Mouse (Mus musculus): Measurements from ENCODE around the gene Myo10.
"Not testable (repeated sequence)": the region's sequence is repeated elsewhere in the genome, so short reads cannot be mapped to it uniquely, and the experiment has no call there.

Gene Myo10

DNA sequence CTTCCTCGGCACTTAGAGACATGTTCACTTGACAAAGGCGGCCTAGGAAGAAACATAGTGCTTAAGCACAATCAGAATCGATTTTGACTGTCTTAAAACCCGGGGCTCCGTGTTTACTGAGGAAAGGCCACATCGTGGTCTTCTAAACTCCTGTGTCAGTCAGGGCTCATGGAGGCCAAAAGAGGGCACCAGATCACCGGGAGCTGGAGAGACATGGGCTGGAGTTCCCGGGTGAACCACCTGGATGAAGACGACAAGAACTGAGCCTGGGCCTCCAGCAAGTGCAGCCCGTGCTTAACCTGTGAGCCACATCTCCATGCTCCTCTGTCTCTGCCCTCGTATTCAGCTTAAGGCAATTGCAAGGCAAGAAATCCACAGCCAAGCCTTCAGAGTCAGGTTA lies 71.4 kb downstream of the Myo10 start:
- DNase-seq, result peak in 1 of 2 experiments; percentile 57

DNA sequence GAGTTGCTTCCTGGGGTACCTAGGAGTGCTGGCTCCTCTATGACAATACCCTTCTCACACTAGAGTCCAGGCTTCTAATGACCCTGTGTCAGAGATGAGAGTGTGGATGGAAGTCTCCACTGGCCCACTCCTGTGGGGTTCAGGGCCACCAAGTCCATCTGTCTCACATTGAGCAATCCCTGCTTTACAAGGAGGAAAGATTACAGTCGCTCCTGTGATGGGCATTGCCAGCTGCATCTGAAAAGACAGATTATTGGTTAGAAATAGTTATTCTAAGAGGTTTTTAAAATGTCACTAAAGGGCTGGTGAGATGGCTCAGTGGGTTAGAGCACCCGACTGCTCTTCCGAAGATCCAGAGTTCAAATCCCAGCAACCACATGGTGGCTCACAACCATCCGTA lies 72.4 kb downstream of the Myo10 start:
- no peak for DNase-seq

DNA sequence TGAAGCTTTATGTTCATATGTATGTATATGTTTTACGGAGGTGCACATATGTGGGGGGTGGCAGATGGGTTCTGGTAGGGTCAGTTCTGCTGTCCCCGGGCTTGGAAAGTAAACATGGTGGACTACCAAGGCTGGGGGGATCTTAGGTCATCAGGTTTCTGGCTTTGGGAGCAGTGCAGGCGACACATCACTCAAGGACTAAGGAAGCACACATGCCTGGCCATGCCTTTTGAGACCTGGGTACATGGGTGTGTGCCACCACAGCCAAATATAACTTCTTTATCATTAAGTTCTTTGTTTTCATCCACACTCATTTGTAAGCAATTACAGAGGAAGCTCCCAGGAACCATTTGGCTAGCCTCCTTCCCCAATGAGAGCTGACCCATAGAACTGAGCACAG lies 72.9 kb downstream of the Myo10 start:
- DNase-seq, result no peak

DNA sequence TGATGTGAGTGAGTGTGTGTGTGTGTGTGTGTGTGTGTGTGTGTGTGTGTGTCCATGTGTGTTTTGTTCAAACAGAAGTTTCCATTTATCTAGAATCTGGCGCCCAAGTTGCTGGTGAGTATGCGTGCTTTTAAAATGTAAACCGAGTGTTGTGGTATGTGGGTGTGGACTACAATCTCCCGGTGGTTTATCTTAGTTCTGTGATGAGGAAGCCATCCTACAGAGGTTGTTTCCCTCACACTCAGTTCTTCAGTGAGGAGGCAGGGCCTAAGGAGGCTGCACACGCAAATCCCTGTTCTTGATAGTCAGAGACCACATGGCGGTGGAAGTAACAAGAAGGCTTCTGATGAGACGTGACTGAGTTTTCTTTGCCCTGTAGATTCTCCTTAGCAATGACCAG lies 73.6 kb downstream of the Myo10 start:
- DNase-seq, result no peak

- no peak for DNase-seq
Measured at GRCm38 (mm10) chr15:25696660-25697059, 74.3 kb downstream of the Myo10 start.

DNA sequence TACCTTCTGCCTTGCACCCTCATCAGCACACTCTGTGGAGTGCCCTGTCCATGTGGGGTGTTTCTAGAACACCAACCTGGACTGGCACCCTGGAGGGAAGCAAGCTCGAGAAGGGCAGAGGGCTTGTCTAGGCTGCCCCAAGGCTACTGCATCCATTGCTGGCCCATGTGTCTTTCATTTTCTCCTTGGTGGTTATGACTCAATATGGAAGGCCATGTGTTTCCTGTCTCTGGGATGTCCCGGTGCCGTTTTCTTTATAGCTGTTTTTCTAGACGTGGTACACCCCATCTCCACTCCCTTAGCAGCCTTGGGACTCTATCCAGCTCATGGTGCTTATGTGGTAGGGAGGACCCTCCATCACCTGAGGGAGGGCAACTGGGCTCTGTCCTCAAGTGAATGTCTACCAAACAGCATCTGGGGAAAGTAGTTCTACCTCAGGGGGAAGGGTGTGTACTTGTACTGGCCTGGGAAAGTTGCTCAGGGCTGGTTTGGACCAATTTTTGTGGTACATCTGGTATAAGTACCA lies 76.8 kb downstream of the Myo10 start:
- DNase-seq, result no peak

DNA sequence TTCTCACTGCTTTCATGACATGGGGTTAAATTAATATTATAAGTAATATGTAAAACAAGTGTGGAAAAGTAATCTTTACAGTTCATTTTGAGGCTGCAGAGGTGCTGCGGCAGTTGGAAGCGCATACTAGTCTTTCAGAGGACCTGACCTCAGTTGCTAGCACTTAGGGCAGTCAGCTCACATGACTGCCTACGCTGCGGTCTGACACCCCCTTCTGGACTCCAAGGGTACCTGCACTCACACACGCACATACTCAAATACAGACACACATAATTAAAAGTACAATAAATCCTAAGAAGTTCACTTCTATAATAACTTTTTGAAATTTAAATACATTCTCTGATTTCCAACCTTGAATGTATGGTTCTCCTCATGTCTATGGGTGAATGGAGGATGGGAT lies 80.3 kb downstream of the Myo10 start:
- DNase-seq, result no peak

DNA sequence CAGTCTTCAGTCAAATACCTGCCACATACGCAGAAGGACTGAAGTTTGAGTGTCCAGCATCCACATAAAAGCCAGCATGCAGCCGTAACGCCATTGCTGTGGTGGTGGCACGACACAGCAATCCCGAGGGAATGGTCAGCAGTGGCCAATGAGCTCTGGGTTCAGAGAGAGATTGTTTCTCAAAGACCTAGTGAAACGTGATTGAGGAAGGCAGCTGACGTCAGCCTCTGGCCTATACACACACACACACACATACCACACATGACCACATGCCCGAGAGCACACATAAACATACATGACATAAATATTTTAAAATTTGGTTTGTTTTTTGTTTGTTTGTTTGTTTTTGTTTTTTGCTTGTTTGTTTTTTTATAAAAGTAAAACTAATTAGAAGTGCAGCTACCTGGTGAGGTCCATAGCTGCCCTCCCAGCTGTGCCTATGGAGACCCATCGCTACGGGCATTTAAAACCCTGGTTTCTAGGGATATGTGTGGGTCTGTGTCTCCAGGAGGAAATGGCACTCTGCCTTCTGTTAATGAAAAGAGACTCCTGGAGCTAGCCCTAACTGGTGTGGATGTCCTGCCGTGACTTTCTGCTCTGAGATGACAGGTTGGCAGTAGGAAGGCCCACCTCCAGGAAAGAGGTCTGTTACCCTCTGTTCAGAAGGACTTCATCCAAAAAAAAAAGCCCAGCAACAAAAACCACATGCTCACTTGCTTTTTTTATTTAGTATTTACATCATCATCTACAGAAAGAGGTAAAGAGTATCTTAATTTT lies 82.7 kb downstream of the Myo10 start:
- DNase-seq, result no peak

DNA sequence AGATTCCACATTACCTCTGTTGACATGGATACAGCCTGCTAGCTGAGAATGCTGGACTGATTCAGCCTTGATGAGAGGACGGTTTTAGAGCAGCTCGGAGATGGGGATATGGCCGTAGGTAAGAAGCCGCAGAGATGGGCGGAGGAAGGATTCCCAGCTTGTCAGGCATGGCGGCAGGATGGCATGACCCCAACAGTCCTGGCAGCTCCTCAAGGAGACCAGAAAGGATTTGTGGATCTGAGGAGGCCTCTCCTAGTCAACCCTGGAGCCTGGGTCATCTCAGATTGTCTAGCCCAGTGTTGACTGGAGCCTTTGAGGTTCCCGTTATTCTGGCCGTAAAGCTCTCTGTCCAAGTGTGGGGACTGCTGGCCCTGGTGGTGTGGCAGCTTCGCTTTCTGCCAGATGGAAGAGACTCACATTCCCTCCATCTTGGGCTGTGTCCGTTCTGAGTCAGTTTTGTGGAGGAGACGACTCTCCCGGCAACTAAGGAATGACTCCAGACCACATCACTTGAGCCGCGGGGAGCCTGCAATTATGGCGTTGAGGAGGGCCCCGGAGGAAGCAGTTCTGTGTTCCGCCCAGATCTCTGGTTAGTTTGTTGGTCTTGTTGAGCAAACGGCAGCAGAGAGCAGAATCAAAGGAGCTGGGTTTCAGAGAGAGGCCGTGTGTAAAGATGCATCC lies 84.7 kb downstream of the Myo10 start:
- DNase-seq, result no peak

DNA sequence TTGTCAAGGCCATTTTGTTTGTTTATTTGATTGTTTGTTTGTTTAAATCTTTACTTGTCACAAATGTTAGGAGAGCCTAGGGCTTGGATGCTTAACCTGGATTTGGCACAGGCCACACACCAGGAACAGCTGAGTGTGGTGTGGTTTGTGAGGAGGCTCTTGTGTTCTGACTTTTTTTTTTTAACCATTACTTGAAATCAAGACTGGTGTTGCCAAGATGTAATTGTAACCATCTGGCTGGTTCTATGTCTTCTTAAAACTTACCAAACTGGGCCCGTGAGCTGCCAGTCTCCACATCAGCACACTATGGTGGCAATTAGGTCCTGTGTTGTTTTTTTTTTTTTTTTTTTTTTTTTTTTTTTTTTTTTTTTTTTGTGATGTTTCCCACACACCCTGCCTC lies 85.6 kb downstream of the Myo10 start:
- no peak for DNase-seq

GRCm38 (mm10) chr15:25710876-25711275 lies 88.6 kb downstream of the Myo10 start:
- DNase-seq, result no peak

DNA sequence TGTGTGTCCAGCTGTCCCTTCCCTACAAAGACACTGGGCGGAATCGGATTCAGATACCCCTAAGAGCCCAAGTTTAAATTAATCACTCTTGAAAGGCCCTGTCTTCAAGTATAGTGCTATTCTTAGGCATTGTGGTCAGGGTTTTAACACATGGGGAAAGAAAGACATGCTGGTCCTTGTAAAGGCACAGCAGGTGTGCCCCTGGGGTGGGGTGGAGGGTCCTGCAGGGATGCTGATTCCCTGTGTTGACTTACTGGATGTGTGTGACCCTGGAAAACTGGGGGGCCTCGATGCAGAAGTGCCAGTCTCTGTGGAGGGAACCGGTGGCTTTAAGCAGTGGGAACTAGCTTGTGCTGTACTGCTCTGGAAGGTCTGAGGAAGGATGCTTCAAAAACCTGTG lies 90.6 kb downstream of the Myo10 start:
- DNase-seq, result no peak

GRCm38 (mm10) chr15:25713587-25714361 lies 91.4 kb downstream of the Myo10 start:
- DNase-seq, result peak; percentile 86 to 91

DNA sequence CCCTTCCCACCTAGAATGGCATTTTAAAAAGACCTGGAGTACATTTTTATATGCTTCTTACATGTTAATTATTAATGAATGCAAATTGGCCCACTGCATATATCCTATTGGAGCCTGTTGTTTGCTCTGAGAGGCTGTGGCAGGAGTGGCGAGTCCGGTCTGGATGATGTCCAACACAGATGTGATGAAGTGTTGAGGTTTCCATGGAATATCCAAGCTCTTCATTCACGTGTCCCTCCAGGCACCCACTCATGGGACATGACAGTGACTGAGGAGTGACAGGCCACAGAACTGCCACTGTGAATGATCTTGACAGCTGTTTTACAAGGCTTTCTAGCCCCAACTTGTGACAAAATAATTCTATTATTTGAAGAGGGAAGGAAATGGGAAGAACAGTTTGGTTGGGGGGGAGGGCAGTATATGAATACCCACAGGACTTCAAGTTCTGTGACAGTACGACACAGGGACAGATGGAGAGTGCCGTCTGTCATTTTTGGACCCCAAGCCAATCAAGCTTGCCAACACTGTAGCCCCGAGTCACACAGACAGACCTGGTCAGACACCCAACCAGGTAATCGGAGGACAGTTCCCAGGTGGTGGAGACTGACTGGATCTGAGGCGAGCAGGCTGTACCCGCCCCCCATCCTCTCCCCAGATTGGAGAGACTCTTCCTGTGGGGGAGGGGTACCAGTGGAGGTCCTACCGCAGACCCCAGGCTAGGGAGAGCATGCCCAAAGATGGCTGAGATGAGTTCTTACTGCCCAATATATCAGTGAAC lies 93.1 kb downstream of the Myo10 start:
- DNase-seq, result peak; percentile 49 to 64

GRCm38 (mm10) chr15:25715996-25716395 lies 93.7 kb downstream of the Myo10 start:
- DNase-seq, result peak; percentile 76

- peak; percentile 86 to 94 for DNase-seq
Measured at GRCm38 (mm10) chr15:25717006-25717405, 94.7 kb downstream of the Myo10 start.

- not testable (repeated sequence) for DNase-seq
Measured at GRCm38 (mm10) chr15:25718104-25718503, 95.8 kb downstream of the Myo10 start.

DNA sequence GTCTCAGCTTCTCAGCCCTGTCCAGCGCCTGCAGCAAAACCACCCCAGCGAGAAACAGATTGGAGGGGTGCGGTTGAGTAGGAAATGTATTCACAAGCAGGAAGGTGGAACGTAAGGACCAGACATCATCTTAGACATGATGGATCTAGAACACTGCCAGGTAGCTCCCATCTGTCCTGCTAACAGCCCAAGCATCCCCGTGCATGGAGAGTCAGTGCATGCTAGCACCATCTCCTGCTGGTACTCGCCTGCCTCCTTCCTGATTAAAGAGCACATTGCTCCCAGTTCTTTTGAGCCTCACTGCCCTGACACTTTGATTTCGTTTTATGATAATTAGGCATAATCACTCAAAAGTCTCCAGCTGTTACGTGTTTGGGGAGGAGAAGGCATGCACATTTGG lies 96.9 kb downstream of the Myo10 start:
- no peak for DNase-seq

GRCm38 (mm10) chr15:25720263-25720662 lies 97.9 kb downstream of the Myo10 start:
- DNase-seq, result no peak

DNA sequence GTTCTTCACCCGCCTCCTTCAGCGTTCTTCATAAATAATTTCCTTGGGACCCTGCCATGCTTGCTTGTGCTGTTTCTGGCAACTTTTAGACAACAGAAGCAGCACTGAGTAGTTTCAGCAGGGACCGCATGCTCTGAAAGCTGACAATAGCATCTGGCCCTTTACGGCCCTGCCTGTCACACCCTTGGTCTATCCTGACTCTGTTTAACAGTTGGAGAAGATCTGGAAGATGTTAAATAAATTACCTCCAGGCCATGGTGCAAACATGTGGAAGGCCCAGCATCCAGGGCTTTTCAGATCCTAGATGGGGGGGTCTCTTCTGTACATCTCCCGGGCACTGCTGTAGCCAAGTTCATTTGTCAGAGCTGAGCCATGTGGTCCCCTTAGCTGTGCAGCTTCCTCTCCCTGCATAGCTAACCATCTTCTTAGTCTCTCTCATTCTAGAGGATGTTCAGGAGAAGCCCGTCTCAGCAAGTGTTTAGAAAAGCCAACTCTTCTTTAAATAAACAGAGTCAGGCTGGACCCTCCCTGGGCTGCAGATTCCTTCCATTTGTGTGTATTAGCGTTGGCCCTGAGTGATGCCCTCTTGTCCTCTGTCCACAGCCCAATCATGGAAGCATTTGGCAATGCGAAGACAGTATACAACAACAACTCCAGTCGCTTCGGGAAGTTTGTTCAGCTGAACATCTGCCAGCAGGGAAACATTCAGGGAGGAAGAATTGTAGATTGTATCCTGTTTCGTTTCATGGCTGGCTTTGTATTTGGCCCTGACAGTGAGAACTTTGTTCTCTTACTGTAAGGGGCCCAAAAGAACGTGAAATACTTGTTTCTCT lies 101.2 kb downstream of the Myo10 start:
- DNase-seq, result peak in 1 of 2 experiments; percentile 45

DNA sequence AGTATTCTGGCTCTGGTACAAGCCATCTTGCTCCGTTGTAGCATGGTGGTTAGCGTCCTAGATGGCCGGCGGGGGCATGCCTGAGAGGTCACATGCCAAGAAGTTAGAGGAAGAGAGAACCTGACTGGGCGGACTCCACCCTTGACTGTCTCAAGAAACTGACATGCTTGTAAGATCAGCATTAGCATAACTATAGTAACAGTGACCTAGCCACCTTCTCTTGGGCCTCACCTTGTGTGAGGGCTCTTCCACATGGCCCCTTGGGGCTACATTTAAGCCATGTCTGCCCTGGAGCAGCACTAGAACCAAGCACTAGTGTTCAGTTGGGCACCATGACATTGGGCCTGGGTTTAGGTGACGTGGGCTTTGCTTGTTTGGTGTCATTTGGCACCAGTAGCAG lies 102.2 kb downstream of the Myo10 start:
- DNase-seq, result no peak

GRCm38 (mm10) chr15:25726814-25727213 lies 104.5 kb downstream of the Myo10 start:
- DNase-seq, result no peak

All from kidney, postnatal 36 days (tissue).